7 mouse cellular contexts compared by ENCODE assay signal in the genomic region with DNA sequence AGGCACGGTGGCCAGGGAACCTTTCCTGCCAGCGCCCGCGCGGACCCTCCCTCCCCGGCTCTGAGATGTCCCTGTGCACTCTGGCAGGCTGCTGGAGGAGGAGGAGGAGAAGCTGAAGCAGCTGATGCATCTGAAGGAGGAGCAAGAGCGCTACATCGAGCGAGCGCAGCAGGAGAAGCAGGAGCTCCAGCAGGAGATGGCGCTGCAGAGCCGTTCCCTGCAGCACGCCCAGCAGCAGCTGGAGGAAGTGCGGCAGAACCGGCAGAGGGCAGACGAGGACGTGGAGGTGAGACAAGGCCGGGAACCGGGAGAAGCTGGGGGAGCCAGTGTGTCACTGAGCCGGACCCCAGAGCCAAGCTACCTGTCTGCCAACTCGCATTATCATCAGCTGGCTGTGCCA. TPM values are rescaled to one million over a fixed set of nuclear protein-coding genes. Genes with fewer than 3 reads are reported as not detected.
A peak's percentile ranks its signal among the peaks of the same experiment; 100 is the strongest.
DNase-seq lines count a peak whose midpoint lies in the region; ATAC-seq and TF ChIP-seq lines count a peak whose summit lies in the region.

No protein-coding gene starts in this region.

- WGBS in embryonic facial prominence, embryonic 14.5 days: 0% methylated on average over 13 of the region's 21 CpGs
- WGBS in limb, embryonic 13.5 days: under 1% methylated on average over 21 of the region's 21 CpGs
- WGBS in midbrain, postnatal 0 days: 6% methylated on average over 21 of the region's 21 CpGs

- 0 out of 2 replicates have a peak overlapping the region, but pooled peaks have one; percentile 23 for H3K27ac ChIP-seq in embryonic facial prominence, embryonic 14.5 days (replicated peaks; ENCODE audit: low read depth, low read length)
- peak overlapping the region; percentile 15; the same call in 1 of the 2 replicates for H3K27ac ChIP-seq in limb, embryonic 13.5 days
- peak overlapping the region; percentile 51; the same call in 1 of the 2 replicates for H3K27ac ChIP-seq in midbrain, postnatal 0 days (ENCODE audit: low read depth, low read length)

- H3K27me3 ChIP-seq in embryonic facial prominence, embryonic 14.5 days (replicated peaks; ENCODE audit: control insufficient read depth, insufficient read depth, low read length): no peaks in the 10 kb centered on the region
- no peaks in the 10 kb centered on the region for H3K27me3 ChIP-seq in limb, embryonic 13.5 days
- no peaks in the 10 kb centered on the region for H3K27me3 ChIP-seq in midbrain, postnatal 0 days (ENCODE audit: insufficient read depth, low read length)

- peak overlapping the region; percentile 56 for H3K4me2 ChIP-seq in embryonic facial prominence, embryonic 14.5 days (ENCODE audit: low read depth, low read length)
- peak overlapping the region; percentile 70 for H3K4me2 ChIP-seq in limb, embryonic 13.5 days (replicated peaks)
- peak overlapping the region; percentile 51 for H3K4me2 ChIP-seq in midbrain, postnatal 0 days (ENCODE audit: low read depth, low read length, poor library complexity, severe bottlenecking)

- H3K9me3 ChIP-seq in embryonic facial prominence, embryonic 14.5 days (ENCODE audit: control insufficient read depth, low read length): no peaks in the 10 kb centered on the region
- no peaks in the 10 kb centered on the region for H3K9me3 ChIP-seq in limb, embryonic 13.5 days
- no peaks in the 10 kb centered on the region for H3K9me3 ChIP-seq in midbrain, postnatal 0 days (ENCODE audit: low read length)

- DNase-seq in adrenal gland, postnatal 25 days: peak; percentile 92
- DNase-seq in embryonic facial prominence, embryonic 14.5 days (ENCODE audit: low spot score): peak; percentile 93
- DNase-seq in heart, adult 9 months (ENCODE audit: low spot score in 2 of 2): peak; percentile 83 to 90
- peak; percentile 93 for DNase-seq in kidney, adult 9 months
- DNase-seq in midbrain, postnatal 0 days (ENCODE audit: low spot score): peak; percentile 92
- DNase-seq in spleen, postnatal 10 days (ENCODE audit: low spot score in 2 of 2): peak; percentile 68 to 89

- H3K4me1 ChIP-seq in embryonic facial prominence, embryonic 14.5 days (ENCODE audit: control insufficient read depth, insufficient read depth, low read length): peaks cover 10% of the 10 kb centered on the region; the same call in 1 of the 2 replicates
- peaks cover 21% of the 10 kb centered on the region for H3K4me1 ChIP-seq in limb, embryonic 13.5 days
- H3K4me1 ChIP-seq in midbrain, postnatal 0 days (ENCODE audit: insufficient read depth, low read length): no peaks in the 10 kb centered on the region; the same call in 1 of the 2 replicates

- peak; percentile 99 for TF ChIP-seq CTCF in midbrain, postnatal 0 days (IDR thresholded peaks at IDR 0.05)

- peak; percentile 82 for ATAC-seq in embryonic facial prominence, embryonic 14.5 days (ENCODE audit: low read depth)
- ATAC-seq in limb, embryonic 13.5 days (ENCODE audit: low FRiP score, low read depth): peak; percentile 21; the same call in 1 of the 2 replicates
- ATAC-seq in midbrain, postnatal 0 days (ENCODE audit: low FRiP score): 0 out of 2 replicates have a peak, but pooled peaks have one; percentile 62

- peaks cover 20% of the 10 kb centered on the region; the same call in 1 of the 2 replicates for H3K36me3 ChIP-seq in embryonic facial prominence, embryonic 14.5 days (ENCODE audit: control insufficient read depth, insufficient read depth, low read length)
- peaks cover 17% of the 10 kb centered on the region for H3K36me3 ChIP-seq in limb, embryonic 13.5 days
- no peaks in the 10 kb centered on the region for H3K36me3 ChIP-seq in midbrain, postnatal 0 days (ENCODE audit: insufficient read depth, low read length)

- peak overlapping the region; percentile 24 for H3K4me3 ChIP-seq in embryonic facial prominence, embryonic 14.5 days (ENCODE audit: low read depth, low read length)
- H3K4me3 ChIP-seq in limb, embryonic 13.5 days: peak overlapping the region; percentile 37
- peak overlapping the region; percentile 22 for H3K4me3 ChIP-seq in midbrain, postnatal 0 days (ENCODE audit: low read depth, low read length)

- H3K9ac ChIP-seq in embryonic facial prominence, embryonic 14.5 days (ENCODE audit: low read depth, low read length): peak overlapping the region; percentile 51
- peak overlapping the region; percentile 65 for H3K9ac ChIP-seq in limb, embryonic 13.5 days
- 0 out of 2 replicates have a peak overlapping the region, but pooled peaks have one; percentile 39 for H3K9ac ChIP-seq in midbrain, postnatal 0 days (replicated peaks; ENCODE audit: low read length, poor library complexity, severe bottlenecking)

RNA-seq across cellular contexts. Expression of gene Ppard, which starts 6.5 kb away (rescaled TPM):
- 36.3 and 43.3 TPM in 2 replicates for total RNA-seq in adrenal gland, postnatal 25 days (2021)
- 2.9 and 3.0 TPM in 2 replicates for polyA plus RNA-seq in embryonic facial prominence, embryonic 14.5 days (2014; fragmentation: Nextera tagmentation; extraction: Ambion mirVana)
- polyA plus RNA-seq in limb, embryonic 13.5 days (2015; fragmentation: Nextera tagmentation; extraction: Ambion mirVana): 3.0 and 3.4 TPM in 2 replicates
- 7.7 and 10.1 TPM in 2 replicates for total RNA-seq in midbrain, postnatal 0 days (2014; rRNA removed)
- 1.2 and 1.5 TPM in 2 replicates for polyA plus RNA-seq in midbrain, postnatal 0 days (2015; fragmentation: Nextera tagmentation; extraction: Ambion mirVana)

RNA-seq across cellular contexts. Expression of gene Def6, which starts 18.4 kb away (rescaled TPM):
- 1.8 and 3.1 TPM in 2 replicates for total RNA-seq in adrenal gland, postnatal 25 days (2021)
- polyA plus RNA-seq in embryonic facial prominence, embryonic 14.5 days (2014; fragmentation: Nextera tagmentation; extraction: Ambion mirVana): 8.9 and 9.4 TPM in 2 replicates
- 10.8 and 12.1 TPM in 2 replicates for polyA plus RNA-seq in limb, embryonic 13.5 days (2015; fragmentation: Nextera tagmentation; extraction: Ambion mirVana)
- 6.7 and 8.5 TPM in 2 replicates for total RNA-seq in midbrain, postnatal 0 days (2014; rRNA removed)
- 7.4 and 8.3 TPM in 2 replicates for polyA plus RNA-seq in midbrain, postnatal 0 days (2015; fragmentation: Nextera tagmentation; extraction: Ambion mirVana)

RNA-seq across cellular contexts. Expression of gene Zfp523, which starts 49.1 kb away (rescaled TPM):
- total RNA-seq in adrenal gland, postnatal 25 days (2021): 41.5 and 45.5 TPM in 2 replicates
- 30.6 and 35.7 TPM in 2 replicates for polyA plus RNA-seq in embryonic facial prominence, embryonic 14.5 days (2014; fragmentation: Nextera tagmentation; extraction: Ambion mirVana)
- polyA plus RNA-seq in limb, embryonic 13.5 days (2015; fragmentation: Nextera tagmentation; extraction: Ambion mirVana): 42.2 and 43.6 TPM in 2 replicates
- 65.4 and 81.7 TPM in 2 replicates for total RNA-seq in midbrain, postnatal 0 days (2014; rRNA removed)
- 38.7 and 40.0 TPM in 2 replicates for polyA plus RNA-seq in midbrain, postnatal 0 days (2015; fragmentation: Nextera tagmentation; extraction: Ambion mirVana)

Comparison
In these comparisons a context has a peak if more than half of its experiments do, and no peak if none do; other contexts are left out.
1. Peak in every context shown above with its lines: DNase-seq, ATAC-seq, H3K4me3 ChIP-seq and H3K27ac ChIP-seq.
2. ATAC-seq: peak in every context shown above with its lines; median percentile 82 in embryonic facial prominence, embryonic 14.5 days; 62 in midbrain, postnatal 0 days; 21 in limb, embryonic 13.5 days.